Mouse (Mus musculus): ENCODE measurements around the gene Fam228a.

- TF ChIP-seq CTCF (IDR thresholded peaks at IDR 0.05; ENCODE audit: low read depth): no peak
- TF ChIP-seq EP300 (IDR thresholded peaks at IDR 0.05; ENCODE audit: low read depth): no peak
These were observed 47.0 kb downstream of the Fam228a start for GRCm38 (mm10) chr12:4691193-4691592.

Data from heart, postnatal 0 days (tissue).